Mouse (Mus musculus): Measurements from ENCODE around the gene Olfr486.
"Not testable (repeated sequence)": the region's sequence is repeated elsewhere in the genome, so short reads cannot be mapped to it uniquely, and the experiment has no call there.

DNA sequence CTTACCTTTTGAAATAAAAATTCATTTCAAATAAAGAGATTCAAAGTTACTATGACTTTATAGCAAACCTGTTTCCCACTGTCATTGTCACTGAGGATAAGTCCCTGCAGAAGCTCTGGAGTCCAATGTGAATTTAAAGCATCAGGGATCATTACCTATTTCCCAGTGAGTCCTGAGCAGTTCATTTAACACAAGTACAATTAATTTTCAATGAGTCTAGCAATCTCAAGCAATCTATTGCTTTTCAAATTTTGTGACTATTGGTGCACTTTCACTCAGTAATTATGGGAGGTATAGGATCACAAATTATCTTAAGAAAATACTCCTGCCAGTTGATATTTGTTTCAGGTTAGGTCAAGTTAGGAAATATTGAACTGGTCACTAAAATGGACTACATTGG lies 42.0 kb upstream of the Olfr486 start, which contains the start of gene Olfr487:
- TF ChIP-seq CTCF, EP300 (IDR thresholded peaks at IDR 0.05): not testable (repeated sequence)
